Mouse (Mus musculus) lung, postnatal 4 days (tissue): ENCODE results near the gene Dcbld1.
"Not testable (repeated sequence)": the region's sequence is repeated elsewhere in the genome, so short reads cannot be mapped to it uniquely, and the experiment has no call there.

Source experiments
- DNase-seq, 2 experiments: peaks; one replicate each; pipeline ENCODE4 v3.0.0; 2021

Dcbld1 gene

GRCm38 (mm10) chr10:52264162-52264561, 30.7 kb downstream of the Dcbld1 start:
- no peak for DNase-seq

DNA sequence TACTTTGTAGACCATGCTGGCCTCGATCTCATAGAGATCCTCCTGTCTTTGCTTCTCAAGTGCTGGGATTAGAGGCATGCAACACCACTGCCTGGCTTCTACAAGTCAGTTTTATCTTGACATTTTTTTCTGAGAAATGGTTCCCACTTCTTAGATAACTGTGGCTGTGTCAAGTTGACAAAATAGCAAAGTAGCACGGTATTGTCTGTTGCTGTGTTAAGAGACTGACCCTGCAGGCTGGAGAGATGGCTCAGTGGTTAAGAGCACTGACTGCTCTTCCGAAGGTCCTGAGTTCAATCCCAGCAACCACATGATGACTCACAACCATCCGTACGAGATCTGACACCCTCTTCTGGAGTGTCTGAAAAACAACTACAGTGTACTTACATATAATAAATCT, 35.5 kb downstream of the Dcbld1 start:
- no peak for DNase-seq

DNA sequence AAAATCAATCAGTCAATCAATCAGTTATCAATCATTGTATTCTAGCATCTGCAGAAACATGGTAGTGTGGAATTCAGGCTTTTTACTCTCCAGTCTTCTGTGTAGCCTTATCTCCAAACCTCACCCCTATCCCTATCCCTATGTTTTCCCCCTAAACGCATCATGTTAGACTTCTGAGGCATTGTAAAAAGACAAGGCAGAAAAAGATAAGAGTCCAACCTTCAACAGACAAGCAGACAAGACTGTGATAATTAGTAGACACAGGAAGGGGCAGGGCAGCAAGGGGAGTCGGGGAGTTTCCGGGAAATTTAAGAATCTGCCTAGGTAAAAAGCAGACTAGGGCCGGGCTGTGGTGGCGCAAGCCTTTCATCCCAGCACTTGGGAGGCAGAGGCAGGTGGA, 38.0 kb downstream of the Dcbld1 start:
- no peak for DNase-seq

DNA sequence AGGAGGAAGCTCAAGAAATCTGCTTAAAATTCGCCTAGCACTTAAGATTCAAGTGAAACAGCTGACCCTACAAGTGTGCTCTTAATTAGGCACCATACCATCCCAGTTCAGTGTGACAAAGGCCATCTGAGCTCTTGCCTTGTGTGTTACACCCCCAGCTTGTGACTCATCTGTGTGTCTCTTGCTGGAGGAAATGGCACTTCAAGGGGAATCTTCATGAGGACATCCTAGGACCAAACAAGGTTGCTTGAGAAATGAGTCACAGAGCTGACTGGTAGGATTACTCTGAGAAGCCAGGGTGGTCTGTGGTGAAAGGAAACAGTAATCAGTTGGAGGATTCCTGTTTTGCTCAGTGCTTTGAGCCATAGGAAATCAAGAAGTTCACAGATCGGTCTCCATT, 39.6 kb downstream of the Dcbld1 start:
- no peak for DNase-seq

DNA sequence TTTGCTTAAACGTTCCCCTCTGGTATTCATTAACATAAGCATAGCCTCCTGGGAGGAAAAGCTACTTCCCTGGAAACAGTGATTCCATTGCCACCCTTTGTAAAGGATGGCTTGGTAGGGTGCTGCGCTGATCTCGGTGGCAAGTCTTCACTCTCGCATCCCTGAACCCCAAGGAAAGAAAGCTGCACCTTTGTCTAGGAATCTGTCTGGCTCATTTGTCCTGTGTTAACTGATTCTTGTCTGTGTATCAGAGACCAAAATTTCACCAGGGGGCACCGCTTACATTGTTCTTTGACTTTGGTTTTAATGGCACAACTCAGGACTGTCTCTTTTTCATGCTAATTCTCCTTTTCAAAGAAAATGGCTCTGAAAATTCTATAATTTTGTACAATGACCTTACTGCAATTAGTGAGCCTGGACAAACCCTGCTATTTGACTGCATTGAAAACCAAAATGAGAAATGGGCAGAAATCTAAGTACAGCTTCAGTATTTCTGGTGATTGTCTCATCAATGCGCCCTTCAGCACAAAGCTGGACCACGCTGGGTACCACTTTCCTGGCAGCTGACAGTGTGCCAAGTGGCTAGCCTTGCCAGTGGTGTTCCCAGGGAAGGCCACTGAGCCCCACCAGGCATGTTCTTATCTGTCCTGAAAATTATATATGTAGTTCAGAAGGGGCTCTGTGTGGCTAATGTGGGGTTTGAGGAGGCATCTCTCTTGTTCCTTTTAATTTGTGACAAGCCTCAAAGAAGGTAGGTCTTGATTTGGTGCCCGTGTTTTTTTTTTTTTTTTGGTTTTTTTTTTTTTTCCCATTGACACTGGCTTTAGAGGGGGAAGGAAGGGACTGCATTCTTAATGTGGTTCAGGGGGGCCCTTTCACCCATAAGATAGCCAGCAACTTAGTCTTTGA, 40.8 kb downstream of the Dcbld1 start:
- DNase-seq, result peak in 1 of 2 experiments; percentile 9

GRCm38 (mm10) chr10:52274910-52275604, 41.6 kb downstream of the Dcbld1 start:
- peak; percentile 13 to 42 for DNase-seq

DNA sequence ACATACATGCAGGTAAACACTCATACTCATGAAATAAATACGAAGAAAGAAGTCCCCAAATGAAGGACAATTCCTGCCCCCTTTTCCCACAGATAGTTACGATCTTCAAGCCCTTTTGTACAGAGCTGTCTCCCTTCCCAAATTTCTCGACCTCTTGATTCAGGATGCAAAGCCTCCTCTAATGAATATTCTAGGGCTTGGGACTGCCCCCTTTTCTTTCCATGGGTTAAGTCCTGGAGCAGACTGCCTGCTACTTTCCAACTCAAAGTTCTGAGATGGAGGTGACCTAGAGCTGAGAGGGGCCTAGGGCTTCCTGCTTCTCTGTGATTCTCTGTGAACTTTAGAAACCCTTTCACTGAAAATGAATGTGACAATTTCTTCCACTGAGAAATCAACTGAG, 43.2 kb downstream of the Dcbld1 start:
- DNase-seq, result no peak

DNA sequence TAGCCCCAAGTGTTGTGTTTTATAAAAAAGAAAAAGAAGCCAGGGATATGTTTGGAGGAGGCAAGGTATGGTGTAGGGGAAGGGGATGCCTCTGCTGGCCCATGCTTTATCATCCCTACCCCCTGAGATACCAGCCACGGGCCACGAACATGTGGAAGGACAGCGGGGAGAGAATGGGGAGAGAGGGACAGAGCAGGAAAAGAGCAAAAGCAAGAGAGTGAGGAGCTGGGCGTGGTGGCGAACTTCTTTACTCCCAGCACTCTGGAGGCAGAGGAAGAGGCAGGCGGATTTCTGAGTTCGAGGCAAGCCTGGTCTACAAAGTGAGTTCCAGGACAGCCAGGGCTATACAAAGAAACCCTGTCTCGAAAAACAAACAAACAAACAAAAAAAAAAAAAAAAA, 44.1 kb downstream of the Dcbld1 start:
- DNase-seq, result not testable (repeated sequence)

DNA sequence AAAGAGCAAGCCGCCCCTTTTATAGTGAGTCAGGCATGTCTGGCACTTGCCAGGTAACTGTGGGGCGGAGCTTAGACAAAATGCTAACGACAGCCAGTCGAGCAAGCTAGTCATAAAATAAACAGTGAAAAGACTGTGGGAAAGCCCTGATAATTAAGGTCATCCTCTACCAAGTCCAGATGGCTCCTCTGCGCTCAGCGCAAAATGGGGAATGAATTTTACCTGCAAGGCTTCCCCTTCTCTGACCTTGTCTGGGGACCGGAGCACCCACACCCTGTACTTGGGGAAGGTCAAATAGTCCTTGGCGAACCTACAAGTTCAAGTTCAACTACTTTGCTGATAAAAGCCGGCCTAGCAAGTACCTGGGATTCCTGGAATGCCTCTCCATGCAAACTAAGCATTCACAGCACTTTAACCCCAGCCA, 44.6 kb downstream of the Dcbld1 start:
- peak; percentile 51 to 55 for DNase-seq

- no peak for DNase-seq
These were observed 45.4 kb downstream of the Dcbld1 start for GRCm38 (mm10) chr10:52278866-52279265.

DNA sequence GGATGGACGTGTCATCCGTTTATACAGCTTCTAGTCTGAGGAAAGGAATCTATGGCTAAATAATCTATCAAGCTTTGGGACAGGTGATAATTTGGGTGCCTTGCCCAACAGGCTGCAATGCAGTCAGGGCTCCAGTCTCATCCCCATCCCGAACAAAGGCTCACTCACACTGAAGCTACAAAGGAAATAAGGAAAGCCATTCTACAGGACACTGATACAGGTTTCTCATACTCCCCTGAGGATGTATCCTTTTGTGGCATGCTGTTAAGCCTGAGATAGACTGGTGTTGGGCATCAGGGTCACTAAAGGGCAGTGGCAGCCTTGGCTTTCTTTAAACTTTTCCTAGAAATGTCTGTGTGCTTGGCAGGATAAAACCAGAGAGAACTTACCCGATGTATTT, 46.5 kb downstream of the Dcbld1 start:
- no peak for DNase-seq

DNA sequence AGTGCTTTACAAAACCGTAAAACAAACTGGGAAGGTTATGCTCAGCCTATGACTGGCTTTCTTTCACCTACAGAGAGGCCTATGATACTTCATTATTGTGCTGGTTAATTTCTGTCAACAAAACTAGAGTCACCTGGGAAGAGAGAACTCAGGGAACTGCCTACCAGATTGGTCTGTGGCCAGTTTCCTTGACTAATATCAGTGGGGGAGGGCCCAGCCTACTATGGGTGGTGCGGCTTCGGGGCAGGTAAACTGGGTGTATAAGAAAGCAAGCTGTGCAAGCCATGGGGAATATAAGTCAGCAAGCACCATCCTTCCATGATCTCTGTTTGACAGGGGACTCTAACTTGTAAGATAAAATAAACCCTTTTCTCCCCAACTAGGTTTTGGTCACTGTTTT, 47.2 kb downstream of the Dcbld1 start:
- DNase-seq, result no peak

- DNase-seq, result no peak
These were observed 47.9 kb downstream of the Dcbld1 start for GRCm38 (mm10) chr10:52281337-52281736.

DNA sequence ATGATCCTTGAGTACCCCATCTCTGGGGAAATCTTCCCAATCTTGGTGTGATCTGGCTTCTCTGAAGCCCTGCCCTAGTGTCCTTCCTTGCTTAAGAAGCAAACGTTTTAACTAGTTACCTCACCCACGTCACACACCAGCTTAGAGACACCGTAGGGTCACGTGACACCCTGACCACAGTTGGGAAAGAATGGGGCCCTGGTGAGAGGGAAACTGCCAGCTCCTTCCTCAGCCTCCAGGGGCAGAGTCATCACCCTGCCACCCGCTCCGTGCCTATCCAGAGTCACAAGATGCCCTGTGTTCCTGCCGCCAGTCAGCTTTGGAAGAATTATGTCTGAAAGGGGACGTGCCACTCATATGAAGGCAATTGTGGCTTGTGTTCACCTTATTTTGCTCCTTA, 51.2 kb downstream of the Dcbld1 start:
- DNase-seq, result peak; percentile 12 to 25

GRCm38 (mm10) chr10:52287852-52288533, 54.6 kb downstream of the Dcbld1 start:
- no peak for DNase-seq

- no peak for DNase-seq
These were observed 55.8 kb downstream of the Dcbld1 start for GRCm38 (mm10) chr10:52289261-52289660.

DNA sequence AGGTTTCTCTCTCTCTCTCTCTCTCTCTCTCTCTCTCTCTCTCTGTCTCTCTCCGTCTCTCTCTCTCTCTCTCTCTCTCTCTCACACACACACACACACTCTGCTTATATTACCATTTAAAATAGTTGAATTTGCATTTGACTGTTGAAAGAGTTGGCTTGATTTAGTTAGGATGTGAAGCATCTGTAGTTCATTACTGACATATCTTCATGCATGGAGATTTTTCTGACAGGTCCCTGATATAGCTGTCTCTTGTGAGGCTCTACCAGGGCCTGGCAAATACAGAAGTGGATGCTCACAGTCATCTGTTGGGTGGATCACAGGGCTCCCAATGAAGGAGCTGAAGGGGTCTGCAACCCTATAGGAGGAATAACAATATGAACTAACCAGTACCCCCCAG, 59.0 kb downstream of the Dcbld1 start:
- not testable (repeated sequence) for DNase-seq

GRCm38 (mm10) chr10:52293921-52294577, 60.6 kb downstream of the Dcbld1 start:
- no peak for DNase-seq

- DNase-seq, result no peak
These were observed 62.5 kb downstream of the Dcbld1 start for GRCm38 (mm10) chr10:52295934-52296333.

- DNase-seq, result not testable (repeated sequence)
These were observed 65.1 kb downstream of the Dcbld1 start for GRCm38 (mm10) chr10:52298568-52298967.

DNA sequence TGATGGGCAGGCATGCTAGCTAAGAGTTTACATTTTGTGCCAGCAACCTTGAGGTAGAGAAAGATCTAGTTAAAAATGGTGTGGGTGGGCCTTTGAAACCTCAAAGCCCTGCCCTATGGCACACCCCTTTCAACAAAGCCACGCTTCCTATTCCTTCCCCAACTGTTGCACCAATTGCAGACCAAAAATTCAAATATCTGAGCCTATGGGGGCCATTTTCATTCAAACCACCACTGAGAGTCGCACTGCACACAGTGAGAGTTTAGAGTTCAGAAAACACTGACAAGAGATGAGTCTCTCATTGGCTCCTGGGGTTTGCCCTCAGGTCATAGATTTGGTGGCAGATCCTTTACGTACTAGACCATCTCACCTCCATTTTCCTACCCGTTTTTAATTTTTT, 68.3 kb downstream of the Dcbld1 start:
- DNase-seq, result no peak

DNA sequence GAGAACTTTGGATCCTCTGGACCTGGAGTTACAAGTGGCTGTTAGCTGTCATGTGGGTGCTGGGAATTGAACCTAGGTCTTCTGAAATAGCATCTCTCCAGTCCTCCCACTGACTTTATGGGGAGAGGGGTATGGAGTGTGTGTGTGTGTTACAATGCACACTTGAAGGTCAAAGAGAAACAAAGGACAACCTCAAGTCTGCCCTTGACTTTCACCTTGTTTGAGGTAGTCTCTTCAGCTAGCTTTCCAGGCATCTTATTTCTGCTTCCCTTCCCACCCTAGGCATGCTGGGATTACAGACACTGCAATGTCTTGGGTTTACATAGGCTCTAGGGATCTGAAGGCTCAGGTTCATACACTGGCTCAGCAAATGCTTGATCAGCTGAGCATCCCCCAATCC, 68.9 kb downstream of the Dcbld1 start:
- DNase-seq, result no peak

DNA sequence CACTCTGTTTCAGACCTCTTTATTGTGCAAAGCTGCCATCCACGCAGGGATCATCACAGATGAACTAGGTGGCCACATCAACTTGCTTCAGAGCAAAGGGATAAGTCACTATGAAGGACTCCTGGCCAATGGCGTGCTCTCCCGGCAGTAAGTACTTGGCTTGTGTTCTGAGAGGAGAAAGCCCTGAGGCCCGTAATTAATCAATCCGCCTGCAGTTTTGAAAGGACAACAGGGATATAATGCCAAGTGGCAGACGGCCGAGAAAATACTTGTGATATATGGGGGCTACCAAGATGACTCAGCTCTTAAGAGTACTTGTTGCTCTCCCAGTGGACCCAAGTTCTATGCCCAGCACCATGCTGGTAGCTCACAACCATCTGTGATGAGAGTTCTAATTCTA, 71.2 kb downstream of the Dcbld1 start:
- DNase-seq, result no peak
